Mouse (Mus musculus) adrenal gland, postnatal 4 days (tissue): ENCODE data around the gene Pfdn6. TPM values are rescaled to one million over a fixed set of nuclear protein-coding genes. Genes with fewer than 3 reads are reported as not detected.
A peak's percentile ranks its signal among the peaks of the same experiment; 100 is the strongest.

Experiments used
- DNase-seq, 2 experiments: peaks; one replicate each; pipeline ENCODE4 v3.0.0; 2021 to 2022; ENCODE audit warnings: low spot score in 2 of 2, mixed read lengths in 2 of 2
- total RNA-seq, 2 experiments: library from RNA; stranded (reverse); gene quantifications; 2 replicates each; pipeline ENCODE4 v1.2.3; 2021

Pfdn6 gene
- total RNA-seq, 2 experiments from 2014 or later = 96.5 to 98.1 TPM

- no peak for DNase-seq
These were observed 7.2 kb downstream of the Pfdn6 start for GRCm38 (mm10) chr17:33932970-33933369.

- DNase-seq = no peak
These were observed 7.7 kb downstream of the Pfdn6 start for GRCm38 (mm10) chr17:33932448-33932847.

DNA sequence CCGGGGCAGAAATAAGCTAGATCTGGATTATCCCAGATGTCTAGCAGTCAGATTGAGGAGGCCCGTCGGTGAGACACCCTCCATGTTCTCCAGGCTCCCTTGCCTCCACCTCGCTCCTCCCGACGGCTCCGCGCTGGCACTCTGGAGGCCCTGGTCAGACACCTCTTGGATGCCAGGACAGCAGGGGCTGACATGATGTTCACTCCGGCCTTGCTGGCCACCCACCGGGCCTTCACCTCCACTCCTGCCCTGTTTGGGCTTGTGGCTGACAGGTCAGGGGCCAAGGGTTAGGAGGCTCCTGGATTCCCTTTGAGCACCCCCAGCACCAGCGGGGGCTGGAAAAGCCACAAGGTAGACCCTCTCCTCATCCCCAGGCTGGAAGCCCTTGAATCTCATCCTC, 8.2 kb downstream of the Pfdn6 start:
- DNase-seq = no peak

- no peak for DNase-seq
These were observed 8.8 kb downstream of the Pfdn6 start for GRCm38 (mm10) chr17:33931159-33931866.

GRCm38 (mm10) chr17:33930280-33931158, 9.6 kb downstream of the Pfdn6 start:
- no peak for DNase-seq

DNA sequence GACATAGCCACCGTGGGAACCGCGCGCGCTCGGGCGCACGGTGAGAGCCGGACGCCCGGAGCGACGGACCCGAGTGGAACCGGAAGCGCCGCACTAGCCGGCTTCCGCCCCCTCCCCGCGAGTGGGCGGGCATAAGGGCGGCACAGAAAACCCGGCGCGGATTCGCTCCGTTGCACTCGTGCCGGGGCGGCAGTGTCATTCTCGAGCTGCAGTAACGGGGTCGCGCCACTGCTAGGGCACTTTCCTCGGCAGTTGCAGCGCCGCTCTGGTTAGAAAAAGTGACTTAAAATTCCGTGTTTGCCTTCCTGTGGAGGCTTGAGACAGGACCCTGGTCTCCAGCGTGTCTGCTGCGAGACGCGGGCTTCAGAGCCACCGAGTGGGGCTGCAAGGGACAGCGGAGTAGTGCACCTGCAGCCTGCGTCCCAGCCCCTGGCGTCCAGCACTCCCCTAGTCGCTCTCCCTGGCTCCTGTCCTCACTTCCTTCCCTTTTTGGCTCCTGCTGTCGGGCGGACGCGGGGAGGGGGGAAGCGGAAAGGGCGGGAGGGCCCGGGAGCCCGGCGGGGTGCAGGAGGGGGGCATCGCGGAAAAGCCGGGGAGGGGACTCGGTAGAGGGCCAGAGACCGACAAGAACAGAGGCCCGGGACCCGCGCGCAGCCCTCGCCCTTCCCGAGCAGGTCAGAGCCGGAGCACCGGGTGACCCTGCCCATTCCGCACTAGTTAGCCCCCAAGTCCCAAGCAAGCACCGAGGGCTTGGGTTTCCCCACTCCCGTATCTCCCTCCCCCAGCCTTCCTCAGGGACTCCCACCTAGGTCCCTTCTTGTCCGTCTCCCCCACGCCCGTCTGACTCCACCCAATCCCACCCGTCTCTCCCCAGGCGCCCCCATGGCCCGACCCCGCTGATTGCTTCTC, 10.5 kb downstream of the Pfdn6 start, which contains the start of gene Rgl2:
Rgl2 (plus strand) TSS at position 173 of the 909 bp plus-strand sequence.
- peak; percentile 88 to 93 for DNase-seq

- no peak for DNase-seq
These were observed 11.7 kb downstream of the Pfdn6 start for GRCm38 (mm10) chr17:33928251-33928947.

- no peak for DNase-seq
These were observed 13.8 kb downstream of the Pfdn6 start for GRCm38 (mm10) chr17:33926207-33926932.

GRCm38 (mm10) chr17:33925406-33926116, 14.6 kb downstream of the Pfdn6 start:
- no peak for DNase-seq

- DNase-seq = no peak
These were observed 15.4 kb downstream of the Pfdn6 start for GRCm38 (mm10) chr17:33924577-33925283.

DNA sequence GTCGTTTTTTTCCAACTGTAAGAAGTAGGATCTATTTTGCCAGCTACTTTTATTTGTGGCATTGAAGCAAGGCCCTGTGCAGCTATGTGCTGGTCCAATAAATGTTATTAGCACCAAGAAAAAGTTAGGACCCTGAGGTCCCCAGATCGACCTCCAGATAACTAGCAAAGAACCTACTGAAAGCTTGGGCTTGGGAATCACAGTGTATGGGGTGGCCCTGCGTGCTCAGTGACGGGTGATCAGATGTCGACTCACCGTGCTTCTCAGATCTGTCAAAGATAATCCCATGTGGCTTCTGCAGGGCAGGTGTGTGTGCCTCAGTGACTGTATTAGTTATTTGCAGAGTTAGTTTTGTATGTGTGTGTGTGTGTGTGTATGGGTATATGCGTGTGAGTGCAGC, 18.8 kb downstream of the Pfdn6 start:
- DNase-seq = no peak

DNA sequence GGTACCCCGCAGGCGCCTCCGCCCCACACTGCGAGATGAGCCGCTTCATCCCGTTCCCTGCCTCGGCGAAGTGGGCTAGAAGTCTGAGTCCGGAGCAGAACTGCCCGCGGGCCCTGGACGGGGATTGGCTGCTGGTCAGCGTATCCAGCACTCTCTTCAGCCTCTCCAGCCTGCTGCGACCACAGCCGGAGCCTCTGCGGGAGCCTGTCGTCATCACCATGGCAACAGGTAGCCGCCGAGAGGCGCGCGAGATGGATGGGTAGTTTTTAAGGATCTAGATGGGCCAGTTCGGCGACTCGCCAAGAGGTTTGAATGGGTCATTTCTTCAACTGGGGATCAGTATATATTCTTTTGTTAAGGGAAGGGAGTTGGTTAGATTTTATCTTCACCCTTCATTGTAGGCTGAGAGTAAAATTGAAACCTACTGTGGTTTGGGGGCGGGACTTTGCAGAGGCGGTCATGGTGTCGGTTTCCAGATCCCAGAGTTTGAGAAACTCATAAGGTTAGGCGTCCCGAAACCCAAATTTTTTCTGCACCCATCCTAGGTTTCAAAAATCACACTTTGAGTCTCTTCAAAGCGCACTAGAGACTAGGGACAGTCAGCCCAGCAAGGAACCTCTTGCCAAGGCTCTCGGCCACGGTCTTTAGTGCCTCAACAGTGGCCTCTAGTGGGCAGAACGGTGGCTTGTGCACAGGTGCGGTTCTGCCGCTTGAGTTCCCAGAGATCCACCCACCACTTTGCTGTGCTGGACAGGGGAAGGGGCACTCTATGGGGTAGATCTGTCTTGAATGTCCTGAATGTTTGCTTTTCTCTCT, 19.7 kb downstream of the Pfdn6 start:
- peak in 1 of 2 experiments; percentile 64 for DNase-seq

GRCm38 (mm10) chr17:33919351-33920281, 20.5 kb downstream of the Pfdn6 start:
- DNase-seq = peak in 1 of 2 experiments; percentile 69

DNA sequence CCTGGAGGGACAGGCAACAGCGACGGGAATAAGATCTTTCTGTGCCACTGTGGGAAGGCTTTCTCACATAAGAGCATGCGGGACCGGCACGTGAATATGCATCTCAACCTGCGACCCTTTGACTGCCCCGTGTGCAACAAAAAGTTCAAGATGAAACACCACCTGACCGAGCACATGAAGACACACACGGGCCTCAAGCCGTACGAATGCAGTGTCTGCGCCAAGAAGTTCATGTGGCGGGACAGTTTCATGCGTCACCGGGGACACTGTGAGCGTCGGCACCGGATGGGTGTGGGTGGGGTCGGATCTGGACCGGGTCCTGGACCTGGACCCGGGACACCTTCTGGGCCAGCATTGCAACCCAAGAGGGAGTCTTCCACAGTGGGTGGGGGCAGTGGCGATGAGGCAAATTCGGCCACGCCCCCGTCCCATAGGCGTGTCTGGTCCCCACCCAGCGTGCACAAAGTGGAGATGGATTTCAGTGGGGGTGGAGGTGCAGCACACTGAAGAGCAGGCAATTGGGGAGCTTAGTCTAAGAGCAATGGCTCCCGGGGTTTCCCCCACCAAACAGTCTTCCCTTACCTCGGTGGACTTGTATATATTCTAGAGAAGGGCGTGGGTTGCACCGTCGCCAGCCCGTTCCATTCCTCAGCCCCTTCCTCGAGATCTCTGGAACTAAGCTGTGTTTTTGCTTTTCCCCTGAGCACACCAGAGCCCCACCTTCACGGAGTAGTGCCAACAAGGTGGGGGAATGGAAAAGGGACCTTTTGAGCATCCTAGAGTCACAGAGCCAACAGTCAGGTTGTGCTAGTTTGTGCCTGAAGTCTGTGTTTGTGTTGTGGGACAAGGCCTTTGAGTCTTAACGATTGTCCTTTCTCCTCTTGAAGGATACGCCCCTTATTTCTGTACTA, 21.6 kb downstream of the Pfdn6 start:
- DNase-seq = no peak

DNA sequence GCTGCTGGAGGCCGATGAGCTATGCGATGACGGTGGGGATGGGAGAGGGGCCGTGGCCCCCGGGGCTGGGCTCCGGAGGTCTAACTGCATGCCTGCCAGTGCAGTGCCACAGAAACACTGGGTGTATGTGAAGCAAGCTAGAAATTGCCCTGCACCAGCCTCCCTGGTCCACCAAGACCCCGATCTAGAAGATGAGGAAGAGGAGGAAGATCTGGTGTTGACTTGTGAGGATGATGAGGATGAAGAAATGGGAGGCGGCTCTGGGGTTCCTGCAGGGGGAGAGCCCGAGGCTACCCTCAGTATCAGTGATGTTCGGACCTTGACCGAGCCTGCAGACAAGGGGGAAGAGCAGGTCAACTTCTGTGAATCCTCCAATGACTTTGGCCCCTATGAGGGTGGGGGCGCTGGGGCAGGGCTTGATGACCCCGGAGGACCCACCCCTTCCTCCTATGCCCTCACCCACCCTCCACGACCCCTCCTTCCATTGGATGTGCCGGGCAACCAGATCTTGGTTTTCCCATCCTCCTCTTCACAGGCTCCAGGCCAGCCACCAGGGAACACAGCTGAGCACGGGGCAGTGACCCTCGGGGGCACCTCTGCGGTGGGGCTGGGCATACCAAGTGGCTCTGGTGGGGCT, 22.4 kb downstream of the Pfdn6 start:
- no peak for DNase-seq
